Mouse (Mus musculus) E14TG2a.4 (cell line): ENCODE measurements around the gene Aip.

Experiments
- CTCF ChIP-seq: conservative IDR thresholded peaks from 2 replicates; pipeline ENCODE4 v1.5.1; 2014; ENCODE audit warnings: low read length
- NANOG ChIP-seq: IDR thresholded peaks from 2 replicates; pipeline ENCODE4 v1.6.1; 2014; ENCODE audit warnings: borderline replicate concordance, low read length, mixed read lengths

DNA sequence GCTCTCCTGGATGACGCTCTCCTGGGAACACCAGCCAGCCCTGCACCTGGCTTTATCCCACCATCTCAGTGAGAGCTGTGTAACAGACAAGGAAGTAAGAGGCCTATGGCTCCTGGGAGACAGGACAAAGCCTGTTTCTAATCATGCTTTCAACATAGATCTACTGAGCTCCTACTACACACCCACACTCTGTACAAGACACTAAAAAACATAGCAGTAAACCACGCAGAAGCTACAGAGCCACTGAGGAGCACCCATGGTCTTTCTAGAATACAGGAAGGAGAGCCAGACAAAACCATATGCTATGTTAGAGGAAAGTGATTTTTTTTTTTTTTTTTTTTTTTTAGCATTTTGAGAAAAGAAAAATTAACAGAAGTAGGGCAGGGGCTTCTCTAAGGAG lies 7.3 kb downstream of the Aip start:
- no peak for TF ChIP-seq CTCF
- no peak for TF ChIP-seq NANOG
